Mouse (Mus musculus): ENCODE measurements around the gene Grhl1. TPM values are rescaled to one million over a fixed set of nuclear protein-coding genes. Genes with fewer than 3 reads are reported as not detected.

Grhl1 gene
- polyA plus RNA-seq, 1 experiment from 2014 or later: 2.2 TPM

DNA sequence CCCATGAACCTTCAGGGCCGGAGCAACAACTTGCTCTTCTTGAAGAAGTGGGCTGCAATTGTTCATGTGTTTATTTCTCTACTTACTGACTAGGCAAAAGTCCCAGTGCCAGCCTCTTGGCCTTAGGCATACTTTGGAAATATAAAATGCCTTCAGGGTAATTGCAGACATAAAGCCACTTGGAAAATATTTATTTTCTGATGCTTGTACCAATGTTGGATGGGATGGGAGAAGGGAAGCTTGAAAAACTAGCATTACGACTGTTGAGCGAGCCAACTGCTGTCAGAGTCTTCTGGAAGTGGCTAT, 1.1 kb downstream of the Grhl1 start:
- 40% methylated on average over 3 of the region's 3 CpGs for WGBS
- Histone ChIP-seq H3K4me3 (ENCODE audit: control insufficient read depth in 1 of 2, insufficient read depth in 1 of 2, low read depth in 1 of 2, low read length in 2 of 2) (peak overlapping the region; percentile 9 to 82; a peak in 3 of 4 replicates), H3K36me3 (ENCODE audit: control insufficient read depth, insufficient read depth, low read length) (peaks cover 15% of the 10 kb centered on the region; the same call in 1 of the 2 replicates), H3K27me3 (ENCODE audit: control insufficient read depth, insufficient read depth, low read length) (no peaks in the 10 kb centered on the region), H3K9ac (ENCODE audit: low read length) (peak overlapping the region; percentile 75), H3K4me2 (ENCODE audit: low read length) (peak overlapping the region; percentile 82), H3K9me3 (ENCODE audit: control insufficient read depth, low read length) (no peaks in the 10 kb centered on the region), H3K4me1 (ENCODE audit: control insufficient read depth in 2 of 2, insufficient read depth in 2 of 2, low read length in 2 of 2) (peaks cover 6 to 12% of the 10 kb centered on the region in 2 experiments; a peak in 3 of 4 replicates), H3K27ac (replicated peaks in 1 of 2; ENCODE audit: control insufficient read depth in 1 of 2, insufficient read depth in 1 of 2, low read depth in 2 of 2, low read length in 2 of 2) (0 out of 4 replicates have a peak overlapping the region, but pooled peaks of 1 of the 2 experiments have one; percentile 53)
- ATAC-seq (ENCODE audit: insufficient number of reproducible peaks, insufficient read depth, low FRiP score, low read depth): no peak

DNA sequence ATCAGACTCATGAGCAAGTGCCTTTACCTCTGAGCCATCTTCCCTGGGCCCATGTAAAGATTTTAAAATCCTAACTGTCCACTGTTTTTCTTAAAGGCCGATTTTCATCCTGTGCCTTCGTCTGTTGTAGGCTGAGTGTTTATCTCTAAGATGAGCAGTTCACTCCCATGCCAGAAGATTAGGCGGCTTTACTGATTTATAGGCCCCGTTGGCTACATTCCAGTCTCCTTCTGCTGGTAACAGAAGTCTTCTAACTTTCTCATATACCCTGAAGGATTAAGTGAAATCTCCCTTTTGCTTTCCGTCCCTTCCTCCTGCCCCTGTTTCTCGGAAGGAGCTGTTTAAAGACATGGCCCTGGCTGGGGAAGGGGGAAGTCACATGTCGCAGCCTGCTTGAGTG, 2.8 kb downstream of the Grhl1 start:
- WGBS: 23% methylated on average over 7 of the region's 7 CpGs
- H3K9me3 ChIP-seq (ENCODE audit: control insufficient read depth, low read length): no peaks in the 10 kb centered on the region
- ATAC-seq (ENCODE audit: insufficient number of reproducible peaks, insufficient read depth, low FRiP score, low read depth): no peak
- H3K27ac ChIP-seq (replicated peaks in 1 of 2; ENCODE audit: control insufficient read depth in 1 of 2, insufficient read depth in 1 of 2, low read depth in 2 of 2, low read length in 2 of 2): no peak overlapping the region
- H3K4me3 ChIP-seq (ENCODE audit: control insufficient read depth in 1 of 2, insufficient read depth in 1 of 2, low read depth in 1 of 2, low read length in 2 of 2): no peak overlapping the region
- H3K4me1 ChIP-seq (ENCODE audit: control insufficient read depth in 2 of 2, insufficient read depth in 2 of 2, low read length in 2 of 2): peaks cover 6 to 12% of the 10 kb centered on the region in 2 experiments; a peak in 3 of 4 replicates
- H3K36me3 ChIP-seq (ENCODE audit: control insufficient read depth, insufficient read depth, low read length): peaks cover 17% of the 10 kb centered on the region; the same call in 1 of the 2 replicates
- H3K9ac ChIP-seq (ENCODE audit: low read length): 0 out of 2 replicates have a peak overlapping the region, but pooled peaks have one; percentile 21
- no peaks in the 10 kb centered on the region for H3K27me3 ChIP-seq (ENCODE audit: control insufficient read depth, insufficient read depth, low read length)
- peak overlapping the region; percentile 34 for H3K4me2 ChIP-seq (ENCODE audit: low read length)

DNA sequence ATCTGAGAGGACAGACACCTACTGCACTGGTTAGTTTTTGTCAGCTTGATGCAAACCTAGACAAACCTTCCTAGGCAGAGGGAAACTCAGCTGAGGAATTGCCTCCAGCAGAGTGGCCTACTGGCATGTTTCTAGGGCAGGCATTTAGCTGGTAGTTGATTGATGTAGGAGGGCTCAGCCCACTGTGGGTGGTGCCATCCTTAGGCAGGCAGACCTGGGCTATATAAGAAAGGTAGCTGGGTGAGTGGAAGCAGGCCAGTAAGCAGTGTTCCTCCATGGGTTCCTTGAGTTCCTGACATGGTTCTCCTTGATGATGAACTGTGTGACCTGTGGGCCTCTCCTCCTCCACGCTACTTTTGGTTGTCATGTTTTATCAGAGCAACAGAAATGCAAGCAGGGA, 8.4 kb downstream of the Grhl1 start:
- H3K36me3 ChIP-seq (ENCODE audit: control insufficient read depth, insufficient read depth, low read length): peaks cover 33% of the 10 kb centered on the region; the same call in 1 of the 2 replicates
- no peaks in the 10 kb centered on the region for H3K27me3 ChIP-seq (ENCODE audit: control insufficient read depth, insufficient read depth, low read length)
- H3K4me2 ChIP-seq (ENCODE audit: low read length): no peak overlapping the region
- H3K9me3 ChIP-seq (ENCODE audit: control insufficient read depth, low read length): no peaks in the 10 kb centered on the region
- no peak overlapping the region for H3K4me3 ChIP-seq (ENCODE audit: control insufficient read depth in 1 of 2, insufficient read depth in 1 of 2, low read depth in 1 of 2, low read length in 2 of 2)
- WGBS: 70% methylated on average over 1 of the region's 1 CpGs
- no peak overlapping the region for H3K9ac ChIP-seq (ENCODE audit: low read length)
- ATAC-seq (ENCODE audit: insufficient number of reproducible peaks, insufficient read depth, low FRiP score, low read depth): no peak
- H3K4me1 ChIP-seq (ENCODE audit: control insufficient read depth in 2 of 2, insufficient read depth in 2 of 2, low read length in 2 of 2): peaks cover 12 to 20% of the 10 kb centered on the region in 2 experiments
- no peak overlapping the region for H3K27ac ChIP-seq (replicated peaks in 1 of 2; ENCODE audit: control insufficient read depth in 1 of 2, insufficient read depth in 1 of 2, low read depth in 2 of 2, low read length in 2 of 2)

DNA sequence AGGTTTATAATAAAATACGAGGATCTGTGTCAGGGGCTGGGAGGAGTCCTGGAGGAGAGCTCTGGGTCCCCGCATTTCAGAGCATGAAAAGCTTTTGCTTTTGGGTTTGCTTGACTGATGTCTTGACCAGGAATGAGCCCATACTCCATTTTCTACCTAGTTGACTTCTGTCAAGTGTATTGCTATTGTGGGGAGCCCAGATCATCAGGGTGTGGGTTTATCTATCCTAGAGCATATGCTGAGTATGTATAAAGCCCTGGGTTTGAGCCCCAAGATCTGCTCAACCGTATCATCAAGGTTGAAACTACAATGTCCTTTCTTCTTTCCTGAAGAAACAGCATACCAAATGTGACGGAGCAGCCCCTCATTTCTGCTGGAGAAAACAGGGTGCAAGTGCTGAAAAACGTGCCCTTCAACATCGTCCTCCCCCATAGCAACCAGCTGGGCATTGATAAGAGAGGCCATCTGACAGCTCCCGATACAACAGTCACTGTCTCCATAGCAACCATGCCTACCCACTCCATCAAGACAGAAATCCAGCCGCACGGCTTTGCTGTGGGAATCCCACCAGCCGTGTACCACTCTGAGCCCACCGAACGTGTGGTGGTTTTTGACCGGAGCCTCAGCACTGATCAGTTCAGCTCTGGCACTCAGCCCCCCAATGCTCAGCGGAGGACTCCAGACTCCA, 9.1 kb downstream of the Grhl1 start:
- no peak for ATAC-seq (ENCODE audit: insufficient number of reproducible peaks, insufficient read depth, low FRiP score, low read depth)
- no peak overlapping the region for H3K4me2 ChIP-seq (ENCODE audit: low read length)
- no peak overlapping the region for H3K9ac ChIP-seq (ENCODE audit: low read length)
- H3K9me3 ChIP-seq (ENCODE audit: control insufficient read depth, low read length): no peaks in the 10 kb centered on the region
- H3K27me3 ChIP-seq (ENCODE audit: control insufficient read depth, insufficient read depth, low read length): no peaks in the 10 kb centered on the region
- H3K4me3 ChIP-seq (ENCODE audit: control insufficient read depth in 1 of 2, insufficient read depth in 1 of 2, low read depth in 1 of 2, low read length in 2 of 2): no peak overlapping the region
- peaks cover 38% of the 10 kb centered on the region for H3K36me3 ChIP-seq (ENCODE audit: control insufficient read depth, insufficient read depth, low read length)
- no peak overlapping the region for H3K27ac ChIP-seq (replicated peaks in 1 of 2; ENCODE audit: control insufficient read depth in 1 of 2, insufficient read depth in 1 of 2, low read depth in 2 of 2, low read length in 2 of 2)
- 60% methylated on average over 14 of the region's 14 CpGs for WGBS
- peaks cover 8 to 20% of the 10 kb centered on the region in 2 experiments for H3K4me1 ChIP-seq (ENCODE audit: control insufficient read depth in 2 of 2, insufficient read depth in 2 of 2, low read length in 2 of 2)

DNA sequence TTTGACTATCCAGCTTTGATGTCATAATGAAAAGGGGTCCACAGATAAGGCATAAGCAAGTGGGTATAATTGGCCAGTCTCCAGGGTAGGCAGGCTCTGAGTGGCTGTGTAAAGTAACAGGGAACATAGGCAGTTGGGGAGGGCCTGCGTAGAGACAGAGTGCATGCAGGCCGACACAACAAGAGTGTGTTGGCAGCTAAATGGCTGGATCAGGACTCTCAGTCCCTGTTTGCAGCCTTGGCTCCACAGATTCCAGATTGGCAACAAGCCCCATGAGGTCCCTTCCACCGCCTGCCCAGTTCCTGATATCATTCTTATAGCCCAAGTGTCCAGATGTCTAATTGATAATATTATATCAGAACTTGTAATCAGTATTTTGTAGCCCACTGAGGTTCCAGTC, 11.6 kb downstream of the Grhl1 start:
- Histone ChIP-seq H3K4me2 (ENCODE audit: low read length) (no peak overlapping the region), H3K27me3 (ENCODE audit: control insufficient read depth, insufficient read depth, low read length) (no peaks in the 10 kb centered on the region), H3K9me3 (ENCODE audit: control insufficient read depth, low read length) (no peaks in the 10 kb centered on the region), H3K36me3 (ENCODE audit: control insufficient read depth, insufficient read depth, low read length) (peaks cover 34% of the 10 kb centered on the region), H3K27ac (replicated peaks in 1 of 2; ENCODE audit: control insufficient read depth in 1 of 2, insufficient read depth in 1 of 2, low read depth in 2 of 2, low read length in 2 of 2) (peak overlapping the region; percentile 13 to 69; a peak in 3 of 4 replicates), H3K4me3 (ENCODE audit: control insufficient read depth in 1 of 2, insufficient read depth in 1 of 2, low read depth in 1 of 2, low read length in 2 of 2) (no peak overlapping the region), H3K4me1 (ENCODE audit: control insufficient read depth in 2 of 2, insufficient read depth in 2 of 2, low read length in 2 of 2) (peaks cover 7 to 20% of the 10 kb centered on the region in 2 experiments), H3K9ac (ENCODE audit: low read length) (peak overlapping the region; percentile 27; the same call in 1 of the 2 replicates)
- WGBS: 35% methylated on average over 3 of the region's 3 CpGs
- ATAC-seq (ENCODE audit: insufficient number of reproducible peaks, insufficient read depth, low FRiP score, low read depth): peak; percentile 67; the same call in 1 of the 2 replicates

DNA sequence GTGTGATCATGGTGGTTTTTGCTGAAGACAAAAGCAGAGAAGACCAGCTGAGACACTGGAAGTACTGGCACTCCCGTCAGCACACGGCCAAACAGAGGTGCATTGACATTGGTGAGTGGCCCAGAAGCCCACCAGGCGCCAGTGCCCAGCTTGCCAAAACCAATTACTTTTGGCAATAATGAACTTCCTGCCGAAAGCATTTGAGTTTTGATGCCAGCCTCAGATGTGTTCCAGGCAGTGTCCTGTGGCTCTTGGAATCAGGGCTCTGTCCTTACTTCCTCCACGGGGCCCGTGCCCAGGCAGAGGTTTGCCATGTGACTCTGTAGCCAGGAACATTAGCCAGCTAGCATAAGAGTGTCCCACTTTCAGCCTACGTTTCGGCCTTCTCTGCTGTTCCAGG, 12.8 kb downstream of the Grhl1 start:
- WGBS: 89% methylated on average over 8 of the region's 8 CpGs
- H3K9me3 ChIP-seq (ENCODE audit: control insufficient read depth, low read length): no peaks in the 10 kb centered on the region
- no peaks in the 10 kb centered on the region for H3K27me3 ChIP-seq (ENCODE audit: control insufficient read depth, insufficient read depth, low read length)
- no peak overlapping the region for H3K27ac ChIP-seq (replicated peaks in 1 of 2; ENCODE audit: control insufficient read depth in 1 of 2, insufficient read depth in 1 of 2, low read depth in 2 of 2, low read length in 2 of 2)
- no peak overlapping the region for H3K9ac ChIP-seq (ENCODE audit: low read length)
- H3K36me3 ChIP-seq (ENCODE audit: control insufficient read depth, insufficient read depth, low read length): peaks cover 34% of the 10 kb centered on the region
- no peak for ATAC-seq (ENCODE audit: insufficient number of reproducible peaks, insufficient read depth, low FRiP score, low read depth)
- H3K4me2 ChIP-seq (ENCODE audit: low read length): no peak overlapping the region
- no peak overlapping the region for H3K4me3 ChIP-seq (ENCODE audit: control insufficient read depth in 1 of 2, insufficient read depth in 1 of 2, low read depth in 1 of 2, low read length in 2 of 2)
- peaks cover 7 to 20% of the 10 kb centered on the region in 2 experiments for H3K4me1 ChIP-seq (ENCODE audit: control insufficient read depth in 2 of 2, insufficient read depth in 2 of 2, low read length in 2 of 2)

DNA sequence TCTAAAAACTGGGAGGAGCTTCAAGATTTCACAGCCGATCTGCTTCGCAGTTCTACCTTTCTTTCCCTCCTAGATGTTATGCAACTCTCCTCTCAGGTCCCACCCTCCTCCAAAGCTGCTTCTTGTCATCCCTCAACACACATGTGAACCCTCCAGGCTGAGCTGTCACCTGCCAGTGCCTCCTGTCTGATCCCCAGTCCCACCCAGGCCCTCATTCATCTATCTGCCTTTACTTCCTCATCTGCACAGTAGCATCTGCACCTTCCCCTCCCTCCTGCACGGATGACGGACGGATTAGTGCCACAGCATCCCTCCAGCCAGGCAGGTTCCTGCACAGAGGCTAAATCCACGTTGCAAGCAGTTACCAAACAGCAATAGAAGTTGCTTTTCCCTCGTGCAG, 14.1 kb downstream of the Grhl1 start:
- peaks cover 29% of the 10 kb centered on the region for H3K36me3 ChIP-seq (ENCODE audit: control insufficient read depth, insufficient read depth, low read length)
- peaks cover 7 to 18% of the 10 kb centered on the region in 2 experiments for H3K4me1 ChIP-seq (ENCODE audit: control insufficient read depth in 2 of 2, insufficient read depth in 2 of 2, low read length in 2 of 2)
- H3K4me3 ChIP-seq (ENCODE audit: control insufficient read depth in 1 of 2, insufficient read depth in 1 of 2, low read depth in 1 of 2, low read length in 2 of 2): no peak overlapping the region
- no peak overlapping the region for H3K9ac ChIP-seq (ENCODE audit: low read length)
- ATAC-seq (ENCODE audit: insufficient number of reproducible peaks, insufficient read depth, low FRiP score, low read depth): no peak
- WGBS: 65% methylated on average over 7 of the region's 7 CpGs
- no peaks in the 10 kb centered on the region for H3K9me3 ChIP-seq (ENCODE audit: control insufficient read depth, low read length)
- H3K4me2 ChIP-seq (ENCODE audit: low read length): no peak overlapping the region
- no peaks in the 10 kb centered on the region for H3K27me3 ChIP-seq (ENCODE audit: control insufficient read depth, insufficient read depth, low read length)
- no peak overlapping the region for H3K27ac ChIP-seq (replicated peaks in 1 of 2; ENCODE audit: control insufficient read depth in 1 of 2, insufficient read depth in 1 of 2, low read depth in 2 of 2, low read length in 2 of 2)
